Mouse (Mus musculus): ENCODE measurements around the gene Cyp2d22. TPM values are rescaled to one million over a fixed set of nuclear protein-coding genes. Genes with fewer than 3 reads are reported as not detected.

Gene Cyp2d22
- polyA plus RNA-seq, 1 experiment from 2014 or later: 1.4 TPM

GRCm38 (mm10) chr15:82343368-82344287, 36.4 kb downstream of the Cyp2d22 start:
- Histone ChIP-seq H3K4me3 (ENCODE audit: low read depth, low read length) (no peak overlapping the region), H3K9me3 (replicated peaks; ENCODE audit: control insufficient read depth, low read length) (no peaks in the 10 kb centered on the region), H3K4me1 (ENCODE audit: control insufficient read depth, insufficient read depth, low read length) (peaks cover 5% of the 10 kb centered on the region), H3K27ac (replicated peaks; ENCODE audit: low read depth, low read length) (no peak overlapping the region), H3K36me3 (replicated peaks; ENCODE audit: control insufficient read depth, insufficient read depth, low read depth, low read length) (no peaks in the 10 kb centered on the region), H3K4me2 (ENCODE audit: low read depth, low read length) (no peak overlapping the region), H3K27me3 (ENCODE audit: control insufficient read depth, insufficient read depth, low read length) (peaks cover 4% of the 10 kb centered on the region; the same call in 1 of the 2 replicates), H3K9ac (replicated peaks; ENCODE audit: low read length) (no peak overlapping the region)
- ATAC-seq (replicated peaks; ENCODE audit: insufficient number of reproducible peaks, low FRiP score, low TSS enrichment, low read depth): no peak
- 86% methylated on average over 27 of the region's 27 CpGs for WGBS
- no peak for DNase-seq (ENCODE audit: low spot score)

DNA sequence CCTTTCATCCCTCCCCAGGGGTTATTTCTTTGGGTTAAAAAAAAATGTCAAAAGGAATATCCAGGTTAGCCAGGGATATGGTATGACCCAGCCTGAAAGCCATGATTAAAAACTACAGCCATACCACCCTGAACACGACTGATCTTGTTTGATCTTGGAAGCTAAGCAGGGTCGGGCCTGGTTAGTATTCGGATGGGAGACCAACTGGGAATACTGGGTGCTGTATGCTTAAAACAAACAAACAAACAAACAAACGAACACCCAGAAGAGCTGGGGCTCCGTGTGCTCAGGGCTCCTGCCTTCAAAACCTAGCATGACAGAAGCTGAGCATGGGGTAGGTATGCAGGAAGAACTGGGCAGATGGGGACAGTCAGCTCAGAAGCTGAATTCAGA, 37.5 kb downstream of the Cyp2d22 start:
- Histone ChIP-seq H3K9me3 (replicated peaks; ENCODE audit: control insufficient read depth, low read length) (no peaks in the 10 kb centered on the region), H3K4me1 (ENCODE audit: control insufficient read depth, insufficient read depth, low read length) (peaks cover 5% of the 10 kb centered on the region), H3K27ac (replicated peaks; ENCODE audit: low read depth, low read length) (no peak overlapping the region), H3K27me3 (ENCODE audit: control insufficient read depth, insufficient read depth, low read length) (peaks cover 4% of the 10 kb centered on the region; the same call in 1 of the 2 replicates), H3K4me3 (ENCODE audit: low read depth, low read length) (no peak overlapping the region), H3K36me3 (replicated peaks; ENCODE audit: control insufficient read depth, insufficient read depth, low read depth, low read length) (no peaks in the 10 kb centered on the region), H3K9ac (replicated peaks; ENCODE audit: low read length) (no peak overlapping the region), H3K4me2 (ENCODE audit: low read depth, low read length) (no peak overlapping the region)
- 75% methylated on average over 5 of the region's 5 CpGs for WGBS
- no peak for DNase-seq (ENCODE audit: low spot score)
- ATAC-seq (replicated peaks; ENCODE audit: insufficient number of reproducible peaks, low FRiP score, low TSS enrichment, low read depth): no peak

- ATAC-seq (replicated peaks; ENCODE audit: insufficient number of reproducible peaks, low FRiP score, low TSS enrichment, low read depth) (no peak), DNase-seq (ENCODE audit: low spot score) (no peak)
- Histone ChIP-seq H3K27me3 (ENCODE audit: control insufficient read depth, insufficient read depth, low read length) (peaks cover 4% of the 10 kb centered on the region; the same call in 1 of the 2 replicates), H3K4me2 (ENCODE audit: low read depth, low read length) (peak overlapping the region; percentile 76; the same call in 1 of the 2 replicates), H3K4me1 (ENCODE audit: control insufficient read depth, insufficient read depth, low read length) (peaks cover 1% of the 10 kb centered on the region), H3K4me3 (ENCODE audit: low read depth, low read length) (peak overlapping the region; percentile 41), H3K27ac (replicated peaks; ENCODE audit: low read depth, low read length) (0 out of 2 replicates have a peak overlapping the region, but pooled peaks have one; percentile 44), H3K36me3 (replicated peaks; ENCODE audit: control insufficient read depth, insufficient read depth, low read depth, low read length) (no peaks in the 10 kb centered on the region), H3K9me3 (replicated peaks; ENCODE audit: control insufficient read depth, low read length) (no peaks in the 10 kb centered on the region), H3K9ac (replicated peaks; ENCODE audit: low read length) (peak overlapping the region; percentile 80)
- WGBS: 66% methylated on average over 15 of the region's 15 CpGs
Measured at GRCm38 (mm10) chr15:82341675-82342542, 38.2 kb downstream of the Cyp2d22 start.

- DNase-seq (ENCODE audit: low spot score): peak; percentile 47
- Histone ChIP-seq H3K27ac (replicated peaks; ENCODE audit: low read depth, low read length) (0 out of 2 replicates have a peak overlapping the region, but pooled peaks have one; percentile 11), H3K9me3 (replicated peaks; ENCODE audit: control insufficient read depth, low read length) (no peaks in the 10 kb centered on the region), H3K4me3 (ENCODE audit: low read depth, low read length) (peak overlapping the region; percentile 41), H3K36me3 (replicated peaks; ENCODE audit: control insufficient read depth, insufficient read depth, low read depth, low read length) (no peaks in the 10 kb centered on the region), H3K9ac (replicated peaks; ENCODE audit: low read length) (peak overlapping the region; percentile 80), H3K4me1 (ENCODE audit: control insufficient read depth, insufficient read depth, low read length) (no peaks in the 10 kb centered on the region), H3K4me2 (ENCODE audit: low read depth, low read length) (peak overlapping the region; percentile 76), H3K27me3 (ENCODE audit: control insufficient read depth, insufficient read depth, low read length) (peaks cover 4% of the 10 kb centered on the region; the same call in 1 of the 2 replicates)
- 3% methylated on average over 34 of the region's 40 CpGs for WGBS
- ATAC-seq (replicated peaks; ENCODE audit: insufficient number of reproducible peaks, low FRiP score, low TSS enrichment, low read depth): no peak
Measured at GRCm38 (mm10) chr15:82341036-82341501, 39.0 kb downstream of the Cyp2d22 start.

- H3K27ac ChIP-seq (replicated peaks; ENCODE audit: low read depth, low read length): no peak overlapping the region
- ATAC-seq (replicated peaks; ENCODE audit: insufficient number of reproducible peaks, low FRiP score, low TSS enrichment, low read depth) (no peak), DNase-seq (ENCODE audit: low spot score) (peak; percentile 17)
- H3K36me3 ChIP-seq (replicated peaks; ENCODE audit: control insufficient read depth, insufficient read depth, low read depth, low read length): no peaks in the 10 kb centered on the region
- peaks cover 4% of the 10 kb centered on the region; the same call in 1 of the 2 replicates for H3K27me3 ChIP-seq (ENCODE audit: control insufficient read depth, insufficient read depth, low read length)
- H3K9me3 ChIP-seq (replicated peaks; ENCODE audit: control insufficient read depth, low read length): no peaks in the 10 kb centered on the region
- peak overlapping the region; percentile 80 for H3K9ac ChIP-seq (replicated peaks; ENCODE audit: low read length)
- 35% methylated on average over 21 of the region's 21 CpGs for WGBS
- H3K4me1 ChIP-seq (ENCODE audit: control insufficient read depth, insufficient read depth, low read length): no peaks in the 10 kb centered on the region
- H3K4me3 ChIP-seq (ENCODE audit: low read depth, low read length): peak overlapping the region; percentile 41
- H3K4me2 ChIP-seq (ENCODE audit: low read depth, low read length): peak overlapping the region; percentile 76
Measured at GRCm38 (mm10) chr15:82340414-82341035, 39.5 kb downstream of the Cyp2d22 start.

DNA sequence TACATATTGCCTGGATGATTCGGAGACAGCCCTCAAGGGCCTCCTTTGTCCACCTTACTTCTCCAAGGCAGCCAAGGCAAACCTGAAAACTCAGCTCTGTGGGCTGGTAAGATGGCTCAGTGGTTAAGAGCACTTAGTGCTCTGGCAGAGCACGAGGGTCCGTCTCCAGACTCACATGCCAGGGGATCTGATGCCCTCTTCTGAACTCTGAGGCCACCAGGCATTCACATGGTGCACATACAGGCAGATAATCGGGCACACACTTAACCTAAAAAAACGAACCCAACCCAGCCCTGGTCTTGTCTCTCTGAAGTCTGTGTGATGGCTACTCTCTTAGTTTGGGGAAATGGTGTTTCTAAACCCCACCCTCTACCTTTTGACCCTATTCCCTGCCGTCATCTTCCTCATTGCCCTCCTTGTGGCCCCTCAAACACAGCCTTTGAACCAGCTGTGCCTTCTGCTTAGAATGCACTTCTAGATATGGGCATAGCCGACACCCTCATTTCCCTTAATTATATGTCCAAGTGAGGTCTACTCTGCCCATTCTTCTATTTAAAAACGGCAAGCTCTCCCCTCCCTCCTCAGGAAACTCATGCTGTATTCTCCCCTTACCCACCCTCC, 40.3 kb downstream of the Cyp2d22 start:
- no peak overlapping the region for H3K4me2 ChIP-seq (ENCODE audit: low read depth, low read length)
- no peak overlapping the region for H3K4me3 ChIP-seq (ENCODE audit: low read depth, low read length)
- no peak overlapping the region for H3K27ac ChIP-seq (replicated peaks; ENCODE audit: low read depth, low read length)
- ATAC-seq (replicated peaks; ENCODE audit: insufficient number of reproducible peaks, low FRiP score, low TSS enrichment, low read depth) (no peak), DNase-seq (ENCODE audit: low spot score) (no peak)
- 70% methylated on average over 8 of the region's 8 CpGs for WGBS
- H3K36me3 ChIP-seq (replicated peaks; ENCODE audit: control insufficient read depth, insufficient read depth, low read depth, low read length): no peaks in the 10 kb centered on the region
- H3K9me3 ChIP-seq (replicated peaks; ENCODE audit: control insufficient read depth, low read length): no peaks in the 10 kb centered on the region
- H3K9ac ChIP-seq (replicated peaks; ENCODE audit: low read length): no peak overlapping the region
- H3K4me1 ChIP-seq (ENCODE audit: control insufficient read depth, insufficient read depth, low read length): no peaks in the 10 kb centered on the region
- peaks cover 4% of the 10 kb centered on the region; the same call in 1 of the 2 replicates for H3K27me3 ChIP-seq (ENCODE audit: control insufficient read depth, insufficient read depth, low read length)

DNA sequence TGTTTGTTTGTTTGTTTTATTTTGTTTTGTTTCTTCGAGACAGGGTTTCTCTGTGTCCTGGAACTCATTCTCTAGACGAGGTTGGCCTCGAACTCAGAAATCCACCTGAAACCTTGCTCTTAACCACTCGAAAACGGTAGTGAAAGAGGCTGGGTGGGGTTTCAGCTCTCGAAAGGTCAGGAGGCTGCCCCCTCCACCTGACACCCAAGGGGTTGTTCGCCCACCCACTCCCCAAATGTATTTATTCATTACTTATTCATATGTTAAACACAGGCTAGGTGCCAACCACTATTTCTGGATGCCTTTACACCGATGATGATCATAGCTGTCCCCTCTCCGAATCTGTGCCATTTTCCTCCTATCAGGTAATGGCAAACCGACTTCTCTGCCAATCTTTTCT, 40.9 kb downstream of the Cyp2d22 start:
- no peak for ATAC-seq (replicated peaks; ENCODE audit: insufficient number of reproducible peaks, low FRiP score, low TSS enrichment, low read depth)
- H3K27me3 ChIP-seq (ENCODE audit: control insufficient read depth, insufficient read depth, low read length): peaks cover 4% of the 10 kb centered on the region; the same call in 1 of the 2 replicates
- peak overlapping the region; percentile 52 for H3K4me3 ChIP-seq (ENCODE audit: low read depth, low read length)
- no peak overlapping the region; the same call in 1 of the 2 replicates for H3K9ac ChIP-seq (replicated peaks; ENCODE audit: low read length)
- H3K4me1 ChIP-seq (ENCODE audit: control insufficient read depth, insufficient read depth, low read length): no peaks in the 10 kb centered on the region
- WGBS: 55% methylated on average over 10 of the region's 10 CpGs
- peak overlapping the region; percentile 62 for H3K4me2 ChIP-seq (ENCODE audit: low read depth, low read length)
- no peak for DNase-seq (ENCODE audit: low spot score)
- H3K9me3 ChIP-seq (replicated peaks; ENCODE audit: control insufficient read depth, low read length): no peaks in the 10 kb centered on the region
- H3K36me3 ChIP-seq (replicated peaks; ENCODE audit: control insufficient read depth, insufficient read depth, low read depth, low read length): no peaks in the 10 kb centered on the region
- H3K27ac ChIP-seq (replicated peaks; ENCODE audit: low read depth, low read length): no peak overlapping the region

All from embryonic facial prominence, embryonic 11.5 days (tissue).